Mouse (Mus musculus): ENCODE results near the gene Atp1a4. TPM values are rescaled to one million over a fixed set of nuclear protein-coding genes. Genes with fewer than 3 reads are reported as not detected.

Gene Atp1a4
- polyA plus RNA-seq, 1 experiment from 2014 or later, result 0.05 TPM

DNA sequence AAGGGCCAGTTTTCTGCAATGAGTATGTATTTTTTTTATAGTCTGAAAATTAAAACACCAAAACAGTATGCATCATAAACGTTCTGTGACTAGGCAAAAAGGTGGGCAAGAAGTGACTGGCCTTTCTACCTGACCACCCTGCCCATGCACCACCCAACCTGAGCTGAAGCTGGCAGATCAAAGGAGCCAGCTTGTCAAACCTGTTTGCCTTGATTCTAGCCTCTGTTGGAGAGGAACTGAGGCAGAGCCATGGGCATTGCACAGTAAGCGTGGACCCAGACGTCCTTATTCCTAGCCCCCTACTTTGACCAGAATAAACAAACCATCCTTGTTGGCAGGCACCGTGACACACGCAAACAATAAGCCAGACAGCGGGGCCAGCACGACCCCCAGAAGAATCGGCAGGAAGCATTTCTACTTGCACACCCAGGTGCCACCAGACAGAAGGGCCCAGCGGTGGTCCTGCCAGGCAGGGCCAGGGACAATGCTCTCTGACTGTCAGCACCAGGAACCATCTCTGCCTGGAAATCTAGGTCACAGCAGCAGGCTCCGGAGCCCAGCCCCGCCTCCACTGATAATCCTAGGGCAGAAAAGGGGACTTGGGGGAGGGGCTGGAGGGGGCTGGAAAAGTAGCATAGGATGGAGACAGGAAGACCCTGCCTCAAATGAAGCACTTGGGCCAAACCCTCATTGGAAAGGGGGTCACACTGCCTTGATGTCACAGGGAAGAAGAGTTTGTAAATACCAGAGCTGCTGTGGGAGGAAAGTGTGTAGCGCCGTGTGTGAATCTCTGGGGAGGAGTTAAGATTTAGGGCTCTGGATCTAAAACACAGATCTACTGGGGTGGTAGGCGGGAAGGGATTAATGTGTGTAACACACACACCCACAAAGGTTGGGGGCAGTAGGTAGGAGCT, 56.0 kb downstream of the Atp1a4 start:
- Histone ChIP-seq H3K9ac (peak overlapping the region; percentile 24; the same call in 1 of the 2 replicates), H3K36me3 (peaks cover 47% of the 10 kb centered on the region), H3K9me3 (replicated peaks) (no peaks in the 10 kb centered on the region), H3K4me2 (peak overlapping the region; percentile 32), H3K27me3 (no peaks in the 10 kb centered on the region), H3K4me3 (replicated peaks) (no peak overlapping the region), H3K4me1 (peaks cover 72% of the 10 kb centered on the region), H3K27ac (peak overlapping the region; percentile 87)
- WGBS, result 31% methylated on average over 14 of the region's 14 CpGs
- ATAC-seq (replicated peaks; ENCODE audit: low FRiP score), result no peak

DNA sequence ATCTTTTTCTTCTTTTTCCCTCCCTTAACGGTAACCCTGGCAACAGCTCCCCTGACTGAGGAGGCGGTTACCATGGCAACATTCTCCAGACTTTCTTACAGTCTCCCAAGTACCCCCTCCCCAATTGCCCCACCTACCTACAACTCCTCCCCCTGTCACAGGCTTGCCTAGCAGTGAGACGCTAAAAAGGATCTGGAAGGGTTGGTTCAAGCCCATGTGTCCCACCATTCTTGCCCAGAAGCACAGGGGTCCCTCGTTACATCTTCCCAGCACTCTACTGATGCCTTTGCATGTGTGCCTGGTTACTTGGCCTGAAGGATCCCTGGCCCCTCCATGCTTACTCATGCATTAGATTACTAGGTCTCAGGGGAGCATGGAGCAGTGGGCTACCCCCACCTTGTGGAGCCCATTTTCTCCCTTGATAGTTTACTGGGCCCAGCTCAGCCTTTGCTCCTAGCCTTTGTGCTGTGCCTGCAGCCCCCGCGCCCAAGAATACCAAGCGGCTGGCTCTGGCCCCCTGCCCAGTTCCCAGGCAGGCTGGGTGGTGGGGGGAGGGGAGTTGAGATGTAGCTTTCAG, 57.3 kb downstream of the Atp1a4 start:
- Histone ChIP-seq H3K4me2 (no peak overlapping the region), H3K4me1 (peaks cover 61% of the 10 kb centered on the region), H3K27me3 (no peaks in the 10 kb centered on the region), H3K4me3 (replicated peaks) (no peak overlapping the region), H3K36me3 (peaks cover 60% of the 10 kb centered on the region), H3K9me3 (replicated peaks) (no peaks in the 10 kb centered on the region), H3K27ac (peak overlapping the region; percentile 87), H3K9ac (no peak overlapping the region)
- 55% methylated on average over 7 of the region's 7 CpGs for WGBS
- ATAC-seq (replicated peaks; ENCODE audit: low FRiP score), result no peak

DNA sequence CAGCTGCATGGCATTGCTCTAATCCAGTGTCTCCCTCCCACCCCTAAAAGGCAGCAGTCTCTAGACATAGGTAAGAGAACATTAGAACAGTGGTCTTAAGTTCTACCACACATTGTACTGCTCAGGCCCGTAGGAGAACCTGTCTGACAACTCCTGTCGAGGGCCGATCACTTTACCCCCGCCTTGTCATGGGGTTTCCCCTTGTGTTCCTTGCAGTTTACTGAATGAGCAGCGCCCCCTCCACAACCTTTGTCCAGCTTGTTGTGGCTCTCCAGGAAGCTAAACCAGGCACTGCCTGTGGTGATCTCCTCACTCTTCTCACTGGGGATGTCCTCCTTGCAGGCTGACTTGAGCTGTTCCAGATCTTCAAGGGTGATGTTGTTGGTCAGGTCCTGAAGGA, 58.1 kb downstream of the Atp1a4 start:
- H3K27ac ChIP-seq, result peak overlapping the region; percentile 14; the same call in 1 of the 2 replicates

DNA sequence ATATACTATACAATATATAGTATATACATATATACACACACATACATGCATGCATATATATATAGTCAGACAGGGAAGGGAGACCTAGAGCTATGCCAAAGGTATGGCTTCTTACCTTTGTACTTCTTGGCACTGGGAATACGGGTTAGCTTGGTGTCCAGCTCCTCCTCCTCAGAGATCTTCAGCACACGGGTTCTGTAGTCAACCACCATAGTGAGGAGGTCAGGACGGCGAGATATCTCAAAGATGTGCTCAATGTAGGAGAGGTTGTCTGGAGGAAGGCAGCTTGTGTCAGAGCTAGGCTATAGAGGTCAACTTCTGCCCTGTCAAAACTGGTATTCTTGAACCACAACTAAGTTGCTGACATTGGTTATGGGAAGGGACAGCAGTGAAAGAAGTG, 59.2 kb downstream of the Atp1a4 start:
- H3K27ac ChIP-seq, result no peak overlapping the region
- peaks cover 78% of the 10 kb centered on the region for H3K36me3 ChIP-seq
- no peaks in the 10 kb centered on the region for H3K9me3 ChIP-seq (replicated peaks)
- no peaks in the 10 kb centered on the region for H3K27me3 ChIP-seq
- 89% methylated on average over 4 of the region's 4 CpGs for WGBS
- H3K4me1 ChIP-seq, result peaks cover 42% of the 10 kb centered on the region
- no peak overlapping the region for H3K4me2 ChIP-seq
- H3K9ac ChIP-seq, result no peak overlapping the region
- H3K4me3 ChIP-seq (replicated peaks), result no peak overlapping the region
- no peak for ATAC-seq (replicated peaks; ENCODE audit: low FRiP score)

More for the DNA sequence above, 58.1 kb downstream of the Atp1a4 start:
- peaks cover 53% of the 10 kb centered on the region for H3K4me1 ChIP-seq
- peaks cover 66% of the 10 kb centered on the region for H3K36me3 ChIP-seq
- 73% methylated on average over 5 of the region's 5 CpGs for WGBS
- no peak for ATAC-seq (replicated peaks; ENCODE audit: low FRiP score)
- H3K9ac ChIP-seq, result no peak overlapping the region
- H3K4me3 ChIP-seq (replicated peaks), result no peak overlapping the region
- no peaks in the 10 kb centered on the region for H3K9me3 ChIP-seq (replicated peaks)
- H3K27me3 ChIP-seq, result no peaks in the 10 kb centered on the region
- H3K4me2 ChIP-seq, result no peak overlapping the region

DNA sequence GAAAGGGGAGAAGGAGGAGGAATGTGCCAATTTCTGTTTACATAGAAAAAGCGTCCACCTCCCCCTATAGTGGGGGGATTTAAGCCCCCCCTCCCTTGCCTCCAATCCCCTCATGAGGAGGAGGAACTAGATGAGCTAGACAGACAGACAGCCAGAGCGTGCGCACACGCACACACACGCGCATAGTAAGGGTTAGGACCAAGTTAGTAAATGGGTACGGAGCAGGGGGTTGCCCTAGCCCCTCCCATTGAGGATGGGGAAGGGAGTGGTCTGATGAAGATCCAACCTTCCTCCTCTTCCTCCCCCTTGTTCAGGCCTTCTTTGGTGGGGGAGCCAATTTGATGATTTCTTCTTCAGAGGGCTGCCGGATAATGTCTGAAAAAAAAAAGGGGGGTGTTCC, 59.9 kb downstream of the Atp1a4 start:
- no peak overlapping the region for H3K9ac ChIP-seq
- no peak overlapping the region for H3K4me3 ChIP-seq (replicated peaks)
- H3K27me3 ChIP-seq, result no peaks in the 10 kb centered on the region
- H3K4me2 ChIP-seq, result no peak overlapping the region
- H3K36me3 ChIP-seq, result peaks cover 83% of the 10 kb centered on the region
- WGBS, result 91% methylated on average over 8 of the region's 8 CpGs
- H3K4me1 ChIP-seq, result peaks cover 35% of the 10 kb centered on the region
- H3K9me3 ChIP-seq (replicated peaks), result no peaks in the 10 kb centered on the region
- ATAC-seq (replicated peaks; ENCODE audit: low FRiP score), result no peak
- H3K27ac ChIP-seq, result no peak overlapping the region

DNA sequence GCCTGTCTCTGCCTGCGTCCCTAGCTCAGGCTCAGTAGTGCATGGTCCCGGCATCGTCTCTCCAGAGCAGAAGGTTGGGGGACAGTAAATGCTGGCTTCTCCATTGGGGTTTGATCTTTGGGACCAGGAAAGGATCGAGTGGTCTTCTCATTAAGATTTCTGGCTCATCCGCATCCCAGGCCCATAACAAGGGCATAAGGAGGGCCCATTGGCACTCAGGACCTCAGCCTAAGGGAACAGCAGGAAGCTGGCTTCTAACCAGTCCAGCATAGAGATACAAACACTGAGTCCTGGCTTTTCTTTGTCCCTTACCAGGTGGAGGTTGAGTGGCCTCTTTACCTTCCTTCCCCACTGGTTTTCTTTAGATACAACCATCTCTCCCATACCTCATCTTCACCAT, 60.4 kb downstream of the Atp1a4 start:
- Histone ChIP-seq H3K9ac (no peak overlapping the region), H3K4me1 (peaks cover 30% of the 10 kb centered on the region), H3K36me3 (peaks cover 84% of the 10 kb centered on the region), H3K27ac (no peak overlapping the region), H3K9me3 (replicated peaks) (no peaks in the 10 kb centered on the region), H3K27me3 (no peaks in the 10 kb centered on the region), H3K4me3 (replicated peaks) (no peak overlapping the region), H3K4me2 (no peak overlapping the region)
- ATAC-seq (replicated peaks; ENCODE audit: low FRiP score), result no peak
- 84% methylated on average over 5 of the region's 5 CpGs for WGBS

DNA sequence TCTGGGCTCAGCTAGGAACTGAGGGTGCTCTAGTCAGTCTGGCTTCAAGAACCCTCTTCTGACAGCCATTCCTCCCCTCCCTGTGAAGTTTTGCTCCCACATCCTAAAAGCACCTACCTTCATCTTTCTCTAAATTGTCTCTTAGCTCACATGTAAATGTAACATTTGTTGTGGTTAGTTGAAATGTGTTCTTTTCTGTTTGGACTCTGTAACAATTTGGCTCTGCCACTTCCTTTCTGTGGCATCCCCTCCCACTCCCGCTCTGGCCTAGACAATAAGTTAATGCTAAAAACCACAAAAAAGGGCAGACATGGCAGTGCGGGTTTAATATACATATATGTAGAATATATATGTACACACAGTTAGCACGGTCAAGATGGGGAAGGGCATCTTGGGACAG, 61.1 kb downstream of the Atp1a4 start:
- H3K27ac ChIP-seq, result no peak overlapping the region
- WGBS, result 90% methylated on average over 3 of the region's 3 CpGs
- no peak overlapping the region for H3K4me2 ChIP-seq
- no peak overlapping the region for H3K4me3 ChIP-seq (replicated peaks)
- H3K9ac ChIP-seq, result no peak overlapping the region
- H3K4me1 ChIP-seq, result peaks cover 23% of the 10 kb centered on the region
- peaks cover 90% of the 10 kb centered on the region for H3K36me3 ChIP-seq
- no peaks in the 10 kb centered on the region for H3K27me3 ChIP-seq
- no peak for ATAC-seq (replicated peaks; ENCODE audit: low FRiP score)
- no peaks in the 10 kb centered on the region for H3K9me3 ChIP-seq (replicated peaks)

DNA sequence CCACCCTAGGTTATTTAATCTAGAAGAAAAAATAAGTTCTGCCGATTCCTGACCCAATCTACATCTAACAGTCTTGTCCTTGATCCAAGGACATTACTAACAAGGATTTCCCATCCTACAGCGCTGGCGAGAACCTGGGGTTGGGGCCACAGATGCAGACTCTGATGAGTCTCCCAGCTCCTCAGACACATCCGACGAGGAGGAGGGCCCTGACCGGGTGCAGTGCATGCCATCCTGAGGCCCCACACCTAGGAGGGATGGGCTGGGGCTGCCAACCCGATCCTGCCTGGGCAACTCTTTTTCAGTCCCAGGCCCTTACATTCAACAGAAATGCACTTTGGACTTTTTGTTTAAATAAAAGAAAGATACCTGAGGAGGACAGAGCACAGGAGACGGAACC, 63.8 kb downstream of the Atp1a4 start:
- peak; percentile 49; the same call in 1 of the 2 replicates for ATAC-seq (replicated peaks; ENCODE audit: low FRiP score)
- 79% methylated on average over 8 of the region's 8 CpGs for WGBS

DNA sequence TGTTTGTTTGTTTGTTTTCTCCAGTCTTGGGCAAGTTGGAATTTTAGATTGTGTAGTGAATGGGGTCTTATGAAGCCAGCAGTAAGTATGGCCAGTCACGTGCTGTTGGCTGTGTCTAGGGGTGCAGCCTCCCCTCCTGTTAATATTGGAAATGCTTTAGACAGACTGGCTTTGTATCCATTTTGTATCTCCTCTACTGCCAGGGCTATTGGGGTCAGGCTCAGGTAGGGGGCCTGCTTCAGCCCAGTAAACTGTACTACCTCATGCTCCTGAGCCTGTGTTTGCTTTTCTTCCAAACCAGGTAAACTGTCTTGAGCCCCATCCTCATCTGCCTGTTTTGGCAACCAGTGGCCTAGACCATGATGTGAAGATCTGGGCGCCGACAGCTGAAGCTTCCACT, 66.0 kb downstream of the Atp1a4 start:
- WGBS, result 91% methylated on average over 3 of the region's 3 CpGs
- Histone ChIP-seq H3K4me2 (no peak overlapping the region), H3K4me3 (replicated peaks) (no peak overlapping the region), H3K27me3 (no peaks in the 10 kb centered on the region), H3K27ac (no peak overlapping the region), H3K9ac (no peak overlapping the region), H3K9me3 (replicated peaks) (no peaks in the 10 kb centered on the region), H3K36me3 (peaks cover 92% of the 10 kb centered on the region), H3K4me1 (no peaks in the 10 kb centered on the region)
- no peak for ATAC-seq (replicated peaks; ENCODE audit: low FRiP score)

More for the DNA sequence above, 63.8 kb downstream of the Atp1a4 start:
- no peaks in the 10 kb centered on the region for H3K27me3 ChIP-seq
- H3K27ac ChIP-seq, result no peak overlapping the region
- H3K4me3 ChIP-seq (replicated peaks), result no peak overlapping the region
- H3K9me3 ChIP-seq (replicated peaks), result no peaks in the 10 kb centered on the region
- H3K36me3 ChIP-seq, result peaks cover 93% of the 10 kb centered on the region
- no peak overlapping the region for H3K4me2 ChIP-seq
- no peak overlapping the region for H3K9ac ChIP-seq
- no peaks in the 10 kb centered on the region for H3K4me1 ChIP-seq

DNA sequence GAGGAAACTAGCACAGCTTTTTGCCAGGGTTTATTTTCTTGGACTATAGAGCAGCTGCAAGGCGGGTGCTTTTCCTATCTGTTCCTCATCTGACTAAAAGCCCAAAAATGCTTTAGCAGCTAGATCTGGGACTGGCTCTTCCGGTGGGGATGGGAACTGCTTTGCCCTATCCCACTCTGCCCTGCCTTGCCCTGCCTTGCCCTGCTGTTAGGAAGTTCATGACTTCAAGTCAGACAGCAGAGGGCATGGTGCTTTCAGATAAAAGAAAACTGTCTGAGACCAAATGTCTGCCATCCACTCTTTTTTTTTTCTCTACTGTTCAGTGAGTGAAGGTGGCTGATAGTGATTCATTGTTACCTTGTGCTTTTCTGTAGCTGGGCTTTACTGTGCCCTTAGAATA, 66.6 kb downstream of the Atp1a4 start:
- no peaks in the 10 kb centered on the region for H3K27me3 ChIP-seq
- peaks cover 92% of the 10 kb centered on the region for H3K36me3 ChIP-seq
- no peak overlapping the region for H3K9ac ChIP-seq
- 86% methylated on average over 2 of the region's 2 CpGs for WGBS
- no peak for ATAC-seq (replicated peaks; ENCODE audit: low FRiP score)
- no peak overlapping the region for H3K4me3 ChIP-seq (replicated peaks)
- H3K27ac ChIP-seq, result no peak overlapping the region
- H3K4me1 ChIP-seq, result no peaks in the 10 kb centered on the region
- no peaks in the 10 kb centered on the region for H3K9me3 ChIP-seq (replicated peaks)
- H3K4me2 ChIP-seq, result no peak overlapping the region

DNA sequence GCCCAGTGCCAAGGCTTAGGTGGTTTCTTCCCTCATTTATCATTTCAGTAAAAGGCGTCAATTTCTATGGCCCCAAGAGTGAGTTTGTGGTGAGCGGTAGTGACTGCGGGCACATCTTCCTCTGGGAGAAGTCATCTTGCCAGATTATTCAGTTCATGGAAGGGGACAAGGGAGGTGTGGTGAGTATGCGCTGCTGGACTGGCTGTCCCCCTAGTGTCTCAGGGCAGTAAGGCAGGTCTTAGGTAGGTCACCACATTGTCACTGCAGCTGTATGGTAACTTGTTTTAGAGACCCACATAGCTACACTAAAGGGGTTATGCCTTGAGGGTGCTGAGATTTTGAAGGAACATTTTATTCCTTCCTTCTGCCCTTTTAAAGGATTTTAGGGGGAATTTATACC, 69.3 kb downstream of the Atp1a4 start:
- no peak; the same call in 1 of the 2 replicates for ATAC-seq (replicated peaks; ENCODE audit: low FRiP score)
- WGBS, result 72% methylated on average over 4 of the region's 4 CpGs
- Histone ChIP-seq H3K27ac (no peak overlapping the region), H3K27me3 (no peaks in the 10 kb centered on the region), H3K9me3 (replicated peaks) (no peaks in the 10 kb centered on the region), H3K4me1 (no peaks in the 10 kb centered on the region), H3K9ac (no peak overlapping the region), H3K4me3 (replicated peaks) (no peak overlapping the region), H3K4me2 (no peak overlapping the region), H3K36me3 (peaks cover 90% of the 10 kb centered on the region)

DNA sequence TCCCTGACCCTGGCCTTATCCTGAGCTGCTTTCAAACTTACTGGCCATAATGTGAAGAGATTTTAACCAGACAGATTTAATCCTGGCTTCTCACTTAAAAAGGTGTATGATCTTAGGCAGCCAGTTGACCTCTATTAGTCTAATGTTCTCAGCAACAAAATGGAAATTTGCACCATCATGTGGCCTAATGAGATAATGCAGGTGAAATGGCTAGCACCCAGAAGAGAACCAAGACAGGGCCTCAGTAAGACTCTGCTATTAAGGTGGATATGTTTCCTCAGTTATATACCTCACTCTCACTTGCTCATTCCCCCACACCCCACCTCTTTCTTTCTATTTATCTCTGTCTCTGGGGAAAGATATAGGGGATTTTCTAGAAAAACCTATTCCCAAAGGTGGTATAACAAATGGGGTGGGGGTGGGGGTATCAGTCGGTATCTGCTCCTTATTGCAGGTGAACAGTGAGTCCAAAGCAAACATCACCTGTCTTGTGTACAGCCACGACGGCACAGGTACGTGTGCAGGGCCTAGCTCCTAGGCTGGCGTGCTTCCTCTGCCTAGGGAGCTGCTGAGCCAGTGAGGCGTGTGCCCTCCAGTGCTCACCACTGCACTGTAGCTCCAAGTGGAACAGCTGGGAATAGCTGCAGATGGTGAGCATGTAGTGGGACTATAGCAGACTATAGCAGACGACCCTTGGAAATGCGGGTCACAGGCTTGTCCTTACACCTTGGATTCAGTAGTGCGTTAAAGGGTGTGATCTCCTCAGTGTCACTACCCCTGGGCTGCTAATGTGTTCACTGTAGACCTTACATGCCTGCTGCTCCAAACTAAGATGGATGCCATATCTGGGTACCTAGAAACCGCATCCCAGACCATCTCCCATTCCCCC, 71.6 kb downstream of the Atp1a4 start:
- Histone ChIP-seq H3K27me3 (no peaks in the 10 kb centered on the region), H3K27ac (no peak overlapping the region), H3K4me2 (no peak overlapping the region), H3K4me1 (no peaks in the 10 kb centered on the region), H3K9ac (no peak overlapping the region), H3K4me3 (replicated peaks) (no peak overlapping the region), H3K9me3 (replicated peaks) (no peaks in the 10 kb centered on the region), H3K36me3 (peaks cover 87% of the 10 kb centered on the region)
- 96% methylated on average over 10 of the region's 10 CpGs for WGBS
- ATAC-seq (replicated peaks; ENCODE audit: low FRiP score), result no peak
